Mouse (Mus musculus) spleen, adult 2 months (tissue): ENCODE data around the gene 1700022I11Rik. TPM values are rescaled to one million over a fixed set of nuclear protein-coding genes. Genes with fewer than 3 reads are reported as not detected.
"Not testable (repeated sequence)": the region's sequence is repeated elsewhere in the genome, so short reads cannot be mapped to it uniquely, and the experiment has no call there.

Source experiments
- DNase-seq, 2 experiments: peaks; one replicate each; pipeline versions ENCODE4 v3.0.0 to v3.0.0-alpha.2; 2012 to 2021; ENCODE audit warnings: low spot score in 2 of 2, low read depth in 1 of 2
- H3K27ac ChIP-seq: fragments of 200-500 bp; 2 replicates; pipeline ENCODE4 v1.5.1; 2012; ENCODE audit warnings: low read length, inconsistent platforms; ENCODE audit not compliant: insufficient read depth
- H3K27me3 ChIP-seq: fragments of 200-500 bp; 2 replicates; pipeline ENCODE4 v1.6.1; 2012; ENCODE audit warnings: mild to moderate bottlenecking, moderate library complexity, low read length, inconsistent platforms; ENCODE audit not compliant: control insufficient read depth, insufficient read depth
- H3K36me3 ChIP-seq: fragments of 200-500 bp; 2 replicates; pipeline ENCODE4 v1.6.1; 2012; ENCODE audit warnings: mild to moderate bottlenecking, low read length, inconsistent platforms; ENCODE audit not compliant: control insufficient read depth, insufficient read depth
- H3K4me1 ChIP-seq: fragments of 200-500 bp; 2 replicates; pipeline ENCODE4 v1.6.1; 2011; ENCODE audit warnings: inconsistent platforms; ENCODE audit not compliant: control insufficient read depth, insufficient read depth, insufficient read length
- H3K4me3 ChIP-seq: fragments of 200-500 bp; 2 replicates; pipeline ENCODE4 v1.5.1; 2011; ENCODE audit warnings: mild to moderate bottlenecking, inconsistent platforms; ENCODE audit not compliant: insufficient read depth, insufficient read length; ENCODE audit errors: extremely low read depth
- CTCF ChIP-seq: fragments of 200-500 bp; IDR thresholded peaks from 2 replicates; pipeline ENCODE4 v1.5.1; 2011; ENCODE audit warnings: mild to moderate bottlenecking, inconsistent platforms; ENCODE audit not compliant: insufficient read depth, insufficient read length, insufficient replicate concordance; ENCODE audit errors: extremely low read depth
- POLR2A ChIP-seq: fragments of 200-500 bp; IDR thresholded peaks from 2 replicates; pipeline ENCODE4 v1.6.1; 2011; ENCODE audit warnings: low read depth, low read length, inconsistent platforms
- WGBS: fragments of 180-500 bp; shearing (Covaris S2); methylation state at CpG from one replicate; pipeline ENCODE4 v1.1.7; 2018; 5-methylcytosine and 5-hydroxymethylcytosine counted together
- polyA plus RNA-seq: library from polyadenylated mRNA; depleted of rRNA; stranded (reverse); fragments of >200 nt; gene quantifications from 2 replicates; pipeline ENCODE4 v1.2.3, GENCODE M21; 2012

1700022I11Rik gene
- polyA plus RNA-seq, 1 experiment = not detected

GRCm38 (mm10) chr4:42973868-42974267, 4.5 kb downstream of the 1700022I11Rik start:
- WGBS = 90% methylated on average over 5 of the region's 5 CpGs
- Histone ChIP-seq H3K4me1 (no peaks in the 10 kb centered on the region), H3K4me3 (no peak overlapping the region), H3K36me3 (0 out of 2 replicates have a peak, but pooled peaks cover 2% of the 10 kb centered on the region), H3K27ac (no peak overlapping the region), H3K27me3 (no peaks in the 10 kb centered on the region)
- no peak for DNase-seq
- TF ChIP-seq CTCF (no peak), POLR2A (no peak)

- DNase-seq = no peak
- 85% methylated on average over 4 of the region's 4 CpGs for WGBS
- Histone ChIP-seq H3K27ac (no peak overlapping the region), H3K4me3 (no peak overlapping the region), H3K4me1 (no peaks in the 10 kb centered on the region), H3K36me3 (peaks cover 13% of the 10 kb centered on the region), H3K27me3 (no peaks in the 10 kb centered on the region)
- TF ChIP-seq POLR2A (no peak), CTCF (no peak)
These were observed 8.7 kb downstream of the 1700022I11Rik start for GRCm38 (mm10) chr4:42978062-42978461.

- not testable (repeated sequence) for H3K27me3 ChIP-seq, H3K4me1 ChIP-seq, DNase-seq, H3K4me3 ChIP-seq, H3K27ac ChIP-seq
- WGBS = 89% methylated on average over 8 of the region's 8 CpGs
- peaks cover 31% of the 10 kb centered on the region for H3K36me3 ChIP-seq
These were observed 11.1 kb downstream of the 1700022I11Rik start for GRCm38 (mm10) chr4:42980467-42980866.

GRCm38 (mm10) chr4:42988296-42988695, 18.9 kb downstream of the 1700022I11Rik start:
- DNase-seq = no peak
- Histone ChIP-seq H3K4me1 (no peaks in the 10 kb centered on the region), H3K36me3 (peaks cover 67% of the 10 kb centered on the region), H3K4me3 (no peak overlapping the region), H3K27me3 (no peaks in the 10 kb centered on the region), H3K27ac (no peak overlapping the region)
- WGBS = 90% methylated on average over 1 of the region's 1 CpGs
- TF ChIP-seq POLR2A (no peak), CTCF (no peak)

GRCm38 (mm10) chr4:42998022-42998421, 28.6 kb downstream of the 1700022I11Rik start:
- Histone ChIP-seq H3K27me3 (no peaks in the 10 kb centered on the region), H3K4me3 (no peak overlapping the region), H3K27ac (no peak overlapping the region), H3K36me3 (peaks cover 10% of the 10 kb centered on the region), H3K4me1 (peaks cover 9% of the 10 kb centered on the region)
- TF ChIP-seq CTCF (no peak), POLR2A (no peak)
- WGBS = 58% methylated on average over 2 of the region's 2 CpGs
- DNase-seq = no peak

- Histone ChIP-seq H3K4me3 (peak overlapping the region; percentile 99), H3K4me1 (peaks cover 9% of the 10 kb centered on the region), H3K36me3 (peaks cover 1% of the 10 kb centered on the region; the same call in 1 of the 2 replicates), H3K27me3 (no peaks in the 10 kb centered on the region), H3K27ac (peak overlapping the region; percentile 96)
- DNase-seq = peak; percentile 49 to 61
- no peak for TF ChIP-seq POLR2A
- no peak for TF ChIP-seq CTCF
- WGBS = under 1% methylated on average over 51 of the region's 51 CpGs
These were observed 30.2 kb downstream of the 1700022I11Rik start for GRCm38 (mm10) chr4:42999451-43000140.

- H3K36me3 ChIP-seq, H3K4me1 ChIP-seq, H3K27me3 ChIP-seq: not testable (repeated sequence)
- WGBS = 2% methylated on average over 53 of the region's 56 CpGs
- peak; percentile 95 to 98 for DNase-seq
- Histone ChIP-seq H3K27ac (peak within 1 kb of the TSS; percentile 96), H3K4me3 (peak within 1 kb of the TSS; percentile 99)
These were observed 31.0 kb downstream of the 1700022I11Rik start, which contains the start of gene Vcp for GRCm38 (mm10) chr4:43000141-43000986. Gene Vcp (minus strand): TSS chr4:43000507.
